Mouse (Mus musculus): ENCODE measurements at regions not wholly inside any gene's neighbourhood (a gene's known extent, or its start where the extent isn't known, plus 50 kb on each side); places are given as distances from the start of the nearest gene placed in this dataset.

- DNase-seq (ENCODE audit: low read depth, low spot score) = no peak
Measured at GRCm38 (mm10) chr9:67165486-67165885, 116.3 kb upstream of the Tpm1 start.

GRCm38 (mm10) chr9:67163746-67164145 lies 114.5 kb upstream of the Tpm1 start:
- no peak for DNase-seq (ENCODE audit: low read depth, low spot score)

GRCm38 (mm10) chr9:67160785-67161455 lies 111.7 kb upstream of the Tpm1 start:
- DNase-seq (ENCODE audit: low read depth, low spot score) = no peak

- DNase-seq (ENCODE audit: low read depth, low spot score) = no peak
Measured at GRCm38 (mm10) chr9:67160350-67160749, 111.1 kb upstream of the Tpm1 start.

- DNase-seq (ENCODE audit: low read depth, low spot score) = no peak
Measured at GRCm38 (mm10) chr9:67156590-67157259, 107.5 kb upstream of the Tpm1 start.

- no peak for DNase-seq (ENCODE audit: low read depth, low spot score)
Measured at GRCm38 (mm10) chr9:67154062-67154461, 104.9 kb upstream of the Tpm1 start.

GRCm38 (mm10) chr9:67153333-67153732 lies 104.1 kb upstream of the Tpm1 start:
- no peak for DNase-seq (ENCODE audit: low read depth, low spot score)

- no peak for DNase-seq (ENCODE audit: low read depth, low spot score)
Measured at GRCm38 (mm10) chr9:67147656-67148055, 98.5 kb upstream of the Tpm1 start.

- DNase-seq (ENCODE audit: low read depth, low spot score) = no peak
Measured at GRCm38 (mm10) chr9:67145392-67145791, 96.2 kb upstream of the Tpm1 start.

GRCm38 (mm10) chr9:67144511-67144910 lies 95.3 kb upstream of the Tpm1 start:
- no peak for DNase-seq (ENCODE audit: low read depth, low spot score)

- no peak for DNase-seq (ENCODE audit: low read depth, low spot score)
Measured at GRCm38 (mm10) chr9:67140319-67140887, 91.2 kb upstream of the Tpm1 start.

- no peak for DNase-seq (ENCODE audit: low read depth, low spot score)
Measured at GRCm38 (mm10) chr9:67137681-67138080, 88.5 kb upstream of the Tpm1 start.

- DNase-seq (ENCODE audit: low read depth, low spot score) = no peak
Measured at GRCm38 (mm10) chr9:67137141-67137540, 87.9 kb upstream of the Tpm1 start.

- peak; percentile 66 for DNase-seq (ENCODE audit: low read depth, low spot score)
Measured at GRCm38 (mm10) chr9:67136166-67136565, 87.0 kb upstream of the Tpm1 start.

- no peak for DNase-seq (ENCODE audit: low read depth, low spot score)
Measured at GRCm38 (mm10) chr9:67134378-67134777, 85.2 kb upstream of the Tpm1 start.

GRCm38 (mm10) chr9:67132370-67132769 lies 83.2 kb upstream of the Tpm1 start:
- no peak for DNase-seq (ENCODE audit: low read depth, low spot score)

- no peak for DNase-seq (ENCODE audit: low read depth, low spot score)
Measured at GRCm38 (mm10) chr9:67130730-67131440, 81.7 kb upstream of the Tpm1 start.

- DNase-seq (ENCODE audit: low read depth, low spot score) = no peak
Measured at GRCm38 (mm10) chr9:67129891-67130290, 80.7 kb upstream of the Tpm1 start.

GRCm38 (mm10) chr9:67129095-67129494 lies 79.9 kb upstream of the Tpm1 start:
- no peak for DNase-seq (ENCODE audit: low read depth, low spot score)

GRCm38 (mm10) chr9:67121691-67122090 lies 72.5 kb upstream of the Tpm1 start:
- no peak for DNase-seq (ENCODE audit: low read depth, low spot score)

- DNase-seq (ENCODE audit: low read depth, low spot score) = no peak
Measured at GRCm38 (mm10) chr9:67118880-67119644, 69.9 kb upstream of the Tpm1 start.

- no peak for DNase-seq (ENCODE audit: low read depth, low spot score)
Measured at GRCm38 (mm10) chr9:67118429-67118828, 69.2 kb upstream of the Tpm1 start.
